Mouse (Mus musculus) lung, postnatal 0 days (tissue): ENCODE data around the gene Apaf1. TPM values are rescaled to one million over a fixed set of nuclear protein-coding genes. Genes with fewer than 3 reads are reported as not detected.

Experiments
- ATAC-seq: fragments of 200-750 bp; cut with Nextera tagmentation; 2 replicates; pipeline ENCODE4 v1.8.0; 2017; ENCODE audit warnings: moderate library complexity
- DNase-seq: peaks from one replicate; pipeline ENCODE4 v3.0.0-alpha.2; 2016; ENCODE audit warnings: low spot score
- H3K27ac ChIP-seq: fragments of 300-500 bp; sonication (generic); 2 replicates; pipeline ENCODE4 v1.5.1; 2014; ENCODE audit warnings: antibody characterized with exemption, mild to moderate bottlenecking, low read length, mixed read lengths
- H3K27me3 ChIP-seq: fragments of 300-500 bp; sonication (generic); replicated peaks from 2 replicates; pipeline ENCODE4 v1.6.1; 2014; ENCODE audit warnings: low read length, mixed read lengths; ENCODE audit not compliant: insufficient read depth
- H3K36me3 ChIP-seq: fragments of 300-500 bp; sonication (generic); 2 replicates; pipeline ENCODE4 v1.6.1; 2014; ENCODE audit warnings: low read length, mixed read lengths; ENCODE audit not compliant: insufficient read depth
- H3K4me1 ChIP-seq: fragments of 300-500 bp; sonication (generic); 2 replicates; pipeline ENCODE4 v1.6.1; 2014; ENCODE audit warnings: antibody characterized with exemption, low read depth, low read length, mixed read lengths; ENCODE audit not compliant: insufficient read depth
- H3K4me2 ChIP-seq: fragments of 300-500 bp; sonication (generic); replicated peaks from 2 replicates; pipeline ENCODE4 v1.6.1; 2014; ENCODE audit warnings: low read depth, mild to moderate bottlenecking, low read length, moderate library complexity, mixed read lengths
- H3K4me3 ChIP-seq: fragments of 300-500 bp; sonication (generic); 2 replicates; pipeline ENCODE4 v1.5.1; 2014; ENCODE audit warnings: low read depth, low read length
- H3K9ac ChIP-seq: fragments of 300-500 bp; sonication (generic); replicated peaks from 2 replicates; pipeline ENCODE4 v1.6.1; 2014; ENCODE audit warnings: low read depth, mild to moderate bottlenecking
- H3K9me3 ChIP-seq: fragments of 300-500 bp; sonication (generic); 2 replicates; pipeline ENCODE4 v1.6.1; 2016; ENCODE audit warnings: low read length, mixed read lengths
- CTCF ChIP-seq: IDR thresholded peaks from 2 replicates; pipeline ENCODE4 v1.5.1; 2016; ENCODE audit warnings: antibody characterized with exemption, mild to moderate bottlenecking
- EP300 ChIP-seq: IDR thresholded peaks from 2 replicates; pipeline ENCODE4 v1.6.1; 2016; ENCODE audit warnings: antibody characterized with exemption, mild to moderate bottlenecking, control low read depth
- WGBS: fragments of 180-500 bp; shearing (Covaris S2); extraction: QIAGEN DNeasy Blood & Tissue Kit; methylation state at CpG from one replicate; pipeline ENCODE4 v1.1.7; 2014; 5-methylcytosine and 5-hydroxymethylcytosine counted together
- polyA plus RNA-seq: library from polyadenylated mRNA; unstranded; fragments of >200 nt; fragmentation: Nextera tagmentation; extraction: Ambion mirVana; gene quantifications from 2 replicates; pipeline ENCODE4 v1.2.1, GENCODE M21; 2015

The Apaf1 gene
- polyA plus RNA-seq, 1 experiment from 2014 or later = 14.3 TPM

DNA sequence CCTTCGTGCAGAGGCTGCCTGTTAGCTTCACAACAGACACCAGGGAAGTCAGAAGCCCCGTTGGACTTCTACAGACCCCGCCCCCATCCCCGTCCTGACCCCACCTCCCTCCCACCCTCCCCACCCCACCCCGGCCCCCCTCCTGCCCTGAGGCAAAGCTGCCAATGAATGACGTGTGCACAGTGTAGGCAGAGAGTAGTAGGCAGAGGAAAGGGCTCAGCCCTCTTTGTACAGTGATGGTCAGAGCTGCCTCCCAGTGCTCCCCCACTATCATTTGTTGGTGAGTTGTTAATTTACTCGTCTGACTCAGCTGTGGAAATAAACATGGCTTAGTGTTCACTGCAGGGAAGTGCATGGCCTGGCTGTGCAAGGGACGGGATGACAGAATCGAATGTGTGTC, 118.1 kb downstream of the Apaf1 start:
- no peak overlapping the region for H3K9ac ChIP-seq
- no peak for DNase-seq
- no peaks in the 10 kb centered on the region for H3K9me3 ChIP-seq
- ATAC-seq = peak; percentile 44
- H3K27me3 ChIP-seq = peaks cover 13% of the 10 kb centered on the region; the same call in 1 of the 2 replicates
- WGBS = 20% methylated on average over 9 of the region's 9 CpGs
- H3K4me1 ChIP-seq = no peaks in the 10 kb centered on the region
- no peak overlapping the region for H3K27ac ChIP-seq
- H3K4me2 ChIP-seq = no peak overlapping the region
- no peak overlapping the region for H3K4me3 ChIP-seq
- H3K36me3 ChIP-seq = no peaks in the 10 kb centered on the region
- TF ChIP-seq EP300 = no peak
- no peak for TF ChIP-seq CTCF

DNA sequence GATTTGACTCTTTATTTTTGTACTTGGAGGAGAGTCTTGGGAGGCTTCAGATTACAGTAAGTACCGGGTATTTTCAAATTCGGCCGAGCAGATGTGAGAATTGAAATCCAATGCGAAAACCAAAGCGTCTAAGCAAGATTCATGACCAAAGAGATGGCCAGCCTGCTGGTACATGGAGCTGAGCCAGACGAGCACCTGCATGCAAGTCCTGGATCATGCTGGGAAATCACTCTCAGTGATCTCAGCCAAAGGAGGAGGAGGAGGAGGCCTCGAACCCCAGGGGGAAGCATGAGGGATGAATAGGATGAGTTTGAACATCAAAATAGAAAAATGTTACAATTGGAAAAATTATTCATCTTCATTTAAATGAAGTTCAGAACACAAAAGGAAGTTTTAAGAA, 122.2 kb downstream of the Apaf1 start:
- H3K4me2 ChIP-seq = no peak overlapping the region
- no peaks in the 10 kb centered on the region for H3K27me3 ChIP-seq
- H3K4me1 ChIP-seq = no peaks in the 10 kb centered on the region
- DNase-seq (no peak), ATAC-seq (no peak)
- TF ChIP-seq EP300 = no peak
- no peak for TF ChIP-seq CTCF
- no peak overlapping the region for H3K27ac ChIP-seq
- H3K36me3 ChIP-seq = no peaks in the 10 kb centered on the region
- no peak overlapping the region for H3K4me3 ChIP-seq
- 78% methylated on average over 7 of the region's 7 CpGs for WGBS
- H3K9me3 ChIP-seq = no peaks in the 10 kb centered on the region
- H3K9ac ChIP-seq = no peak overlapping the region

DNA sequence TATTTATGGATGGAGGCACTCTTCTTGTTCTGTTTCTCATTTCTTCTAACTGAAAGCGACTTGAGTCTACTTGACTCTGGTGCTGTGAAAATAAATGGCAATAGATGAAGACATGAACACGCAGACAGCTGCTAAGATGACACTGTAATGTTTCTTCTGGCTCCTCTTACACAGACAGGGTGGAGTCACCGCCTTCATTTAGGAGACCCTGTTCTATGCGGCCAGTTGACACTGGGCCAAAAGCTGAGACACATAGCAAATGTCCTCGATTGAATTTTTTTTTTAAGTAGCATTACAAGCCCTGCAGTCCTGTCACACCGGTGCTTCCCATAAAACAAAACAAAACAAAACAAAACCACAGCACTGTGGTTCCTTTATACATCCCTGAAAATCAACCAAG, 128.7 kb downstream of the Apaf1 start:
- H3K27ac ChIP-seq = no peak overlapping the region
- whole genome bisulfite sequencing = 66% methylated on average over 6 of the region's 6 CpGs

DNA sequence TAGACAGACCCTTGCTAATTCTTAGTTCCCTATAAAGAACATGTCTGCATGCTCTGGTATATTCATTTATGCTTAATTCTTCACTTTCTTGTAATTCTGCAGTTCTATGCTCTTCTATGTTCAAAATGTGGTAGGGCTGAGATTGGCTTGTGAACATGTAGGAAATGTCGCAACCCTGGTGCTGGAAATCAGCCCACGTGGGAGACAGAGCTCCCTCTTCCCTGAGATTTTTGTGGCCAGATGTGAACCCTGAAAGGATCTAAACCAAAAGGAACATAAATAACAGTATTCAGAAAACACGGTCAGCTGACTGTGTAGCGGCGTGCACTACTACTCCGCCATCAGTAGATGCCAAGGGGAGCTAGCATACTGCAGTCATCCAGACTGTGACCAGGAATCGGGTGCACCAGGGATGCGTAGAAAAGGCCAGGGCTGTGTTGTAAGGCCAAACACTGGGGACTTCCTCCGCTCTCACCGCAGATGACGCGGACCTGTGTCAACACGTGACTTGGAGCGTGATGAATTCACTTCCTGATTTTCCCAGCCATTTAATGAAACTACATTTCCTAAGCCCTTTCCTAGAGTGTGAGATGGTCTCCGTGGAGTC, 129.4 kb downstream of the Apaf1 start:
- no peak overlapping the region for H3K9ac ChIP-seq
- no peak overlapping the region for H3K4me2 ChIP-seq
- TF ChIP-seq CTCF = no peak
- no peak for TF ChIP-seq EP300
- no peaks in the 10 kb centered on the region for H3K36me3 ChIP-seq
- WGBS = 84% methylated on average over 15 of the region's 15 CpGs
- no peak overlapping the region for H3K4me3 ChIP-seq
- H3K27ac ChIP-seq = no peak overlapping the region
- no peak for DNase-seq
- H3K4me1 ChIP-seq = no peaks in the 10 kb centered on the region
- no peaks in the 10 kb centered on the region for H3K9me3 ChIP-seq
- no peak for ATAC-seq
- H3K27me3 ChIP-seq = no peaks in the 10 kb centered on the region

More for the DNA sequence above, 128.7 kb downstream of the Apaf1 start:
- H3K4me1 ChIP-seq = no peaks in the 10 kb centered on the region
- DNase-seq = no peak
- no peak overlapping the region for H3K9ac ChIP-seq
- H3K9me3 ChIP-seq = no peaks in the 10 kb centered on the region
- no peaks in the 10 kb centered on the region for H3K36me3 ChIP-seq
- H3K4me3 ChIP-seq = no peak overlapping the region
- ATAC-seq = no peak
- no peaks in the 10 kb centered on the region for H3K27me3 ChIP-seq
- H3K4me2 ChIP-seq = no peak overlapping the region
- TF ChIP-seq EP300 = no peak
- TF ChIP-seq CTCF = no peak

DNA sequence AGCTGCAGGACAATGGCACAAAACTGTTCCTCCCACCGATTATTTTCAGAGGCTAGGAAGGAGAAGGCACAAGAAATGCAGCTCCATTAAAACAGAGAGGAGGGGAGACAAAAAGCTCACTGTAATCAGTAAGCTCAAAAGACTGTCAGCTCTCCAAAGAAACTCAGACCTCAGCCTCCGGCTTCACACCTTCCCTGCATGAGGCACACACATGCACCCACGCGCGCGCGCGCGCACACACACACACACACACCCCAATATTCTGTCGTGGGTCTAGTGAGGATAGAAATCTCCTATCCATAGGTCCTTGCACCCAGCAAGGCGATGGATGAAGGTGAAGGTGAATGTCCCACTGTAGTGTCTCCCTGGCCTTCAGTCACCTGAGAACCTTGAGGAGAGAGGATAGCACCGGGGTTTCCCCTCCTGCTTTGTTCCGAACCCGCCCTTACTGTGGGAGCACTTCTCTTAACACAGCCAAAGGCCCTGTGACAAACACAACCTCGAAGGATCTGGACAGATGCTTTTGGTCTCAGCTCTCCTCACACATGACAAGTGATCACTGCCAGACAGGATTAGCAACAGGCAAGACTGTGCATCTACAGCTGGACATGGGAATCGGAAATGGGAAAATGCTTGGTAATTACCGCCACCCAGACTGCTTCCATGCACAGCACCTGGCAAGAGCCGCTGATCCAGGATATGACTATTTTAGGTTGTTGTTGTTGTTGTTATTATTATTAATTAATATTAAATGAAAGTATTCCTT, 134.8 kb downstream of the Apaf1 start:
- Histone ChIP-seq H3K4me2 (no peak overlapping the region), H3K9ac (no peak overlapping the region), H3K4me3 (no peak overlapping the region), H3K27me3 (no peaks in the 10 kb centered on the region), H3K27ac (no peak overlapping the region), H3K36me3 (no peaks in the 10 kb centered on the region), H3K9me3 (no peaks in the 10 kb centered on the region), H3K4me1 (no peaks in the 10 kb centered on the region)
- no peak for ATAC-seq
- TF ChIP-seq EP300 = no peak
- 86% methylated on average over 18 of the region's 18 CpGs for WGBS
- no peak for DNase-seq

DNA sequence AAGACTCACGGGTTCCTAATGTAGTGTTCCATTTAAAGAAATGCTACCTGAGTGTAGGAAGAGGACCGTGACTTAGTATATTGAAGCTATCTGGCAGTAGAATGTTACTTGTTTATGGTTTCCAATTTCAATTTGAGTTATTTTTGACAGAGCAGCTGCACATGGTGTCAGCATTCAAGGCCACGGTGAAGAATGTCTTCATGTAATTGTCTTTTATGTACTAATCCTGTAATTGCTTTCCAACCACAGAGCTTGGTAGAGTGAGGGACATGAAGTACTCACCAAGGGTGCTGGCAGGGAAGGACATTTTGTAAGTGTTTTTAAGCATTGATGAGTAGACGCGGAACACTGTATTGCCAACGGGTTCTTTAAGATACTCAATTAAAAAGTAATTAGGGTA, 135.5 kb downstream of the Apaf1 start:
- Histone ChIP-seq H3K36me3 (no peaks in the 10 kb centered on the region), H3K4me1 (no peaks in the 10 kb centered on the region), H3K9ac (no peak overlapping the region), H3K27me3 (no peaks in the 10 kb centered on the region), H3K4me2 (no peak overlapping the region), H3K27ac (no peak overlapping the region), H3K4me3 (no peak overlapping the region), H3K9me3 (no peaks in the 10 kb centered on the region)
- DNase-seq (no peak), ATAC-seq (no peak)
- WGBS = 82% methylated on average over 6 of the region's 6 CpGs
- TF ChIP-seq EP300 (no peak), CTCF (no peak)
